Mouse (Mus musculus): ENCODE data around the gene Wscd1. TPM values are rescaled to one million over a fixed set of nuclear protein-coding genes. Genes with fewer than 3 reads are reported as not detected.

Wscd1 gene
- polyA plus RNA-seq, 1 experiment from 2014 or later = 3.1 TPM

- H3K9me3 ChIP-seq = no peaks in the 10 kb centered on the region
- H3K27ac ChIP-seq = no peak overlapping the region
- peaks cover 18% of the 10 kb centered on the region for H3K4me1 ChIP-seq
- DNase-seq (ENCODE audit: low spot score) = no peak
- H3K27me3 ChIP-seq (ENCODE audit: insufficient read depth, poor library complexity, severe bottlenecking) = peaks cover 32% of the 10 kb centered on the region
- H3K4me3 ChIP-seq = no peak overlapping the region
- no peaks in the 10 kb centered on the region for H3K36me3 ChIP-seq
- 15% methylated on average over 4 of the region's 4 CpGs for WGBS
Measured at GRCm38 (mm10) chr11:71772802-71773201, 23.1 kb downstream of the Wscd1 start.

- Histone ChIP-seq H3K27ac (no peak overlapping the region), H3K27me3 (ENCODE audit: insufficient read depth, poor library complexity, severe bottlenecking) (peaks cover 32% of the 10 kb centered on the region), H3K4me1 (peaks cover 18% of the 10 kb centered on the region), H3K9me3 (no peaks in the 10 kb centered on the region), H3K36me3 (no peaks in the 10 kb centered on the region), H3K4me3 (no peak overlapping the region)
- 11% methylated on average over 16 of the region's 16 CpGs for WGBS
- no peak for DNase-seq (ENCODE audit: low spot score)
Measured at GRCm38 (mm10) chr11:71773986-71774767, 24.5 kb downstream of the Wscd1 start.

- Histone ChIP-seq H3K9me3 (no peaks in the 10 kb centered on the region), H3K36me3 (no peaks in the 10 kb centered on the region), H3K4me3 (no peak overlapping the region), H3K4me1 (peaks cover 18% of the 10 kb centered on the region), H3K27ac (no peak overlapping the region), H3K27me3 (ENCODE audit: insufficient read depth, poor library complexity, severe bottlenecking) (peaks cover 32% of the 10 kb centered on the region)
- DNase-seq (ENCODE audit: low spot score) = no peak
- WGBS = 47% methylated on average over 6 of the region's 6 CpGs
Measured at GRCm38 (mm10) chr11:71775056-71775455, 25.3 kb downstream of the Wscd1 start.

GRCm38 (mm10) chr11:71779642-71780041, 29.9 kb downstream of the Wscd1 start:
- Histone ChIP-seq H3K4me1 (peaks cover 5% of the 10 kb centered on the region; the same call in 1 of the 2 replicates), H3K4me3 (no peak overlapping the region), H3K27ac (no peak overlapping the region), H3K36me3 (no peaks in the 10 kb centered on the region), H3K9me3 (no peaks in the 10 kb centered on the region), H3K27me3 (ENCODE audit: insufficient read depth, poor library complexity, severe bottlenecking) (peaks cover 20% of the 10 kb centered on the region)
- 81% methylated on average over 10 of the region's 10 CpGs for WGBS
- no peak for DNase-seq (ENCODE audit: low spot score)

GRCm38 (mm10) chr11:71781737-71782354, 32.1 kb downstream of the Wscd1 start:
- Histone ChIP-seq H3K4me3 (no peak overlapping the region), H3K9me3 (no peaks in the 10 kb centered on the region), H3K27me3 (ENCODE audit: insufficient read depth, poor library complexity, severe bottlenecking) (0 out of 2 replicates have a peak, but pooled peaks cover 8% of the 10 kb centered on the region), H3K27ac (no peak overlapping the region), H3K4me1 (0 out of 2 replicates have a peak, but pooled peaks cover 4% of the 10 kb centered on the region), H3K36me3 (no peaks in the 10 kb centered on the region)
- no peak for DNase-seq (ENCODE audit: low spot score)
- WGBS = 67% methylated on average over 13 of the region's 13 CpGs

GRCm38 (mm10) chr11:71785499-71785898, 35.8 kb downstream of the Wscd1 start:
- Histone ChIP-seq H3K36me3 (no peaks in the 10 kb centered on the region), H3K27ac (no peak overlapping the region), H3K27me3 (ENCODE audit: insufficient read depth, poor library complexity, severe bottlenecking) (0 out of 2 replicates have a peak, but pooled peaks cover 5% of the 10 kb centered on the region), H3K4me3 (no peak overlapping the region), H3K4me1 (0 out of 2 replicates have a peak, but pooled peaks cover 4% of the 10 kb centered on the region), H3K9me3 (no peaks in the 10 kb centered on the region)
- DNase-seq (ENCODE audit: low spot score) = no peak
- 77% methylated on average over 4 of the region's 4 CpGs for WGBS

- H3K9me3 ChIP-seq = no peaks in the 10 kb centered on the region
- H3K4me1 ChIP-seq = no peaks in the 10 kb centered on the region
- no peak overlapping the region for H3K4me3 ChIP-seq
- H3K36me3 ChIP-seq = no peaks in the 10 kb centered on the region
- no peak overlapping the region for H3K27ac ChIP-seq
- 76% methylated on average over 4 of the region's 4 CpGs for WGBS
- 0 out of 2 replicates have a peak, but pooled peaks cover under 1% of the 10 kb centered on the region for H3K27me3 ChIP-seq (ENCODE audit: insufficient read depth, poor library complexity, severe bottlenecking)
- DNase-seq (ENCODE audit: low spot score) = no peak
Measured at GRCm38 (mm10) chr11:71788209-71788608, 38.5 kb downstream of the Wscd1 start.

- Histone ChIP-seq H3K4me3 (no peak overlapping the region), H3K36me3 (no peaks in the 10 kb centered on the region), H3K9me3 (no peaks in the 10 kb centered on the region), H3K27ac (no peak overlapping the region), H3K27me3 (ENCODE audit: insufficient read depth, poor library complexity, severe bottlenecking) (no peaks in the 10 kb centered on the region), H3K4me1 (no peaks in the 10 kb centered on the region)
- no peak for DNase-seq (ENCODE audit: low spot score)
- 50% methylated on average over 3 of the region's 3 CpGs for WGBS
Measured at GRCm38 (mm10) chr11:71790227-71790626, 40.5 kb downstream of the Wscd1 start.

GRCm38 (mm10) chr11:71799206-71799605, 49.5 kb downstream of the Wscd1 start:
- no peaks in the 10 kb centered on the region for H3K4me1 ChIP-seq
- WGBS = 84% methylated on average over 4 of the region's 4 CpGs

GRCm38 (mm10) chr11:71808521-71808920, 58.8 kb downstream of the Wscd1 start:
- DNase-seq (ENCODE audit: low spot score) = no peak
- Histone ChIP-seq H3K27me3 (ENCODE audit: insufficient read depth, poor library complexity, severe bottlenecking) (no peaks in the 10 kb centered on the region), H3K4me1 (no peaks in the 10 kb centered on the region), H3K9me3 (no peaks in the 10 kb centered on the region), H3K36me3 (no peaks in the 10 kb centered on the region), H3K4me3 (no peak overlapping the region), H3K27ac (no peak overlapping the region)
- 81% methylated on average over 2 of the region's 2 CpGs for WGBS

More at GRCm38 (mm10) chr11:71799206-71799605, 49.5 kb downstream of the Wscd1 start:
- no peaks in the 10 kb centered on the region for H3K36me3 ChIP-seq
- H3K9me3 ChIP-seq = no peaks in the 10 kb centered on the region
- H3K27me3 ChIP-seq (ENCODE audit: insufficient read depth, poor library complexity, severe bottlenecking) = no peaks in the 10 kb centered on the region
- no peak overlapping the region for H3K4me3 ChIP-seq
- no peak for DNase-seq (ENCODE audit: low spot score)
- H3K27ac ChIP-seq = no peak overlapping the region

- 48% methylated on average over 2 of the region's 2 CpGs for WGBS
- no peaks in the 10 kb centered on the region for H3K36me3 ChIP-seq
- H3K9me3 ChIP-seq = no peaks in the 10 kb centered on the region
- no peak overlapping the region for H3K27ac ChIP-seq
- H3K4me1 ChIP-seq = no peaks in the 10 kb centered on the region
- H3K27me3 ChIP-seq (ENCODE audit: insufficient read depth, poor library complexity, severe bottlenecking) = no peaks in the 10 kb centered on the region
- H3K4me3 ChIP-seq = no peak overlapping the region
- no peak for DNase-seq (ENCODE audit: low spot score)
Measured at GRCm38 (mm10) chr11:71811828-71812227, 62.1 kb downstream of the Wscd1 start.

- WGBS = 79% methylated on average over 7 of the region's 7 CpGs
- H3K27ac ChIP-seq = no peak overlapping the region
- H3K9me3 ChIP-seq = no peaks in the 10 kb centered on the region
- H3K4me1 ChIP-seq = no peaks in the 10 kb centered on the region
- no peak overlapping the region for H3K4me3 ChIP-seq
- H3K36me3 ChIP-seq = no peaks in the 10 kb centered on the region
- no peak for DNase-seq (ENCODE audit: low spot score)
- H3K27me3 ChIP-seq (ENCODE audit: insufficient read depth, poor library complexity, severe bottlenecking) = no peaks in the 10 kb centered on the region
Measured at GRCm38 (mm10) chr11:71812921-71813320, 63.2 kb downstream of the Wscd1 start.

- H3K36me3 ChIP-seq = no peaks in the 10 kb centered on the region
- DNase-seq (ENCODE audit: low spot score) = no peak
- H3K4me1 ChIP-seq = no peaks in the 10 kb centered on the region
- H3K9me3 ChIP-seq = no peaks in the 10 kb centered on the region
- H3K4me3 ChIP-seq = no peak overlapping the region
- no peak overlapping the region for H3K27ac ChIP-seq
- 47% methylated on average over 7 of the region's 7 CpGs for WGBS
- H3K27me3 ChIP-seq (ENCODE audit: insufficient read depth, poor library complexity, severe bottlenecking) = no peaks in the 10 kb centered on the region
Measured at GRCm38 (mm10) chr11:71814511-71814910, 64.8 kb downstream of the Wscd1 start.

All from heart, embryonic 10.5 days (tissue).